Mouse (Mus musculus): Measurements from ENCODE around the gene AI661453. TPM values are rescaled to one million over a fixed set of nuclear protein-coding genes. Genes with fewer than 3 reads are reported as not detected.

AI661453 gene
- polyA plus RNA-seq, 1 experiment from 2014 or later: 0.05 TPM

DNA sequence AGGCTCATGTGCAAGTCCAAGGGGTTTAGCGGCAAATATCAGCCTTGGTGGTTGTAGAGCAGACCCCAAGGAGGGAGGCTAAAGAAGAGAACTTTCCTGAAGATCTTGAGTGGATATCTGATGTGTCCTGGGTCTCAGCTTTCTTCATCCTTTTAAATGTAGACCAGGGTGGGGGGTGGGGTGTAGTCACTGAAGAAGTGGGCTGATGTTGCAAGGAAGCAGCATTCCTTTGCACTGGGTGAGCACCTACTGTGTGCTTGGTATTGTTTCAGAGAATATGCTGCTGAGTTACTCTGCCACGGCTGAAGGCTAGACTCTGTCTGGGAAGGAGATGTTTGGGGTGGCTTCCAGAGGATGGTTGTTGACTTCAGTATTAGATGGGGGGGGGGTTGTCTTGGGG lies 69.2 kb downstream of the AI661453 start:
- Histone ChIP-seq H3K9me3 (ENCODE audit: control insufficient read depth, low read length) (no peaks in the 10 kb centered on the region), H3K27me3 (ENCODE audit: control insufficient read depth, insufficient read depth, low read length) (no peaks in the 10 kb centered on the region), H3K27ac (ENCODE audit: low read depth, low read length) (no peak overlapping the region), H3K9ac (ENCODE audit: low read length) (no peak overlapping the region), H3K4me3 (ENCODE audit: low read depth, low read length) (no peak overlapping the region), H3K4me1 (ENCODE audit: control insufficient read depth, insufficient read depth, low read length) (peaks cover 7% of the 10 kb centered on the region), H3K4me2 (ENCODE audit: low read depth) (peak overlapping the region; percentile 65; the same call in 1 of the 2 replicates), H3K36me3 (ENCODE audit: control insufficient read depth, insufficient read depth, low read length) (no peaks in the 10 kb centered on the region)
- no peak for DNase-seq (ENCODE audit: low spot score)
- ATAC-seq (ENCODE audit: insufficient read depth, low FRiP score, low TSS enrichment): no peak
- WGBS: 72% methylated on average over 2 of the region's 2 CpGs

DNA sequence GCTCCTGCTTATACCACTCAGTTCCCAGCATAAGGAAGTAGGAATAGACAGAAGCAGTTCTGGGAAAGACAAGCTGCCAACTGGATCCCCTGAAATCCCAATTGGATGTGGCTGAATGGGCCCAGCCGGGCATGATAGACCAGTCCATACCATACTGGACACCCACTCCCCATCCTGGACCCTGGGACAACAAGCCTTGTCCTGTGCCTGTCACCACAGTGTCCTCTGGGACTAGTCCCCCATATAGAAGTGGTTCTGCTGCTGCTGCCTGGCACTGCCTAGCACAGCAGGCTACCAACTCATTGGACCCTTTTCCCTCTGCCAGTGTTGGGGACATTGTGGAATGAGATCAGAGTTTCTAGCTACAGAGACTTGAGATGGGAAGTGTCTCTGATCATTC lies 69.6 kb downstream of the AI661453 start:
- H3K9me3 ChIP-seq (ENCODE audit: control insufficient read depth, low read length): no peaks in the 10 kb centered on the region
- no peak overlapping the region for H3K4me2 ChIP-seq (ENCODE audit: low read depth)
- H3K27me3 ChIP-seq (ENCODE audit: control insufficient read depth, insufficient read depth, low read length): no peaks in the 10 kb centered on the region
- no peaks in the 10 kb centered on the region for H3K36me3 ChIP-seq (ENCODE audit: control insufficient read depth, insufficient read depth, low read length)
- ATAC-seq (ENCODE audit: insufficient read depth, low FRiP score, low TSS enrichment) (no peak), DNase-seq (ENCODE audit: low spot score) (no peak)
- H3K9ac ChIP-seq (ENCODE audit: low read length): no peak overlapping the region
- WGBS: 88% methylated on average over 1 of the region's 1 CpGs
- no peak overlapping the region for H3K4me3 ChIP-seq (ENCODE audit: low read depth, low read length)
- no peak overlapping the region for H3K27ac ChIP-seq (ENCODE audit: low read depth, low read length)
- H3K4me1 ChIP-seq (ENCODE audit: control insufficient read depth, insufficient read depth, low read length): peaks cover 7% of the 10 kb centered on the region

DNA sequence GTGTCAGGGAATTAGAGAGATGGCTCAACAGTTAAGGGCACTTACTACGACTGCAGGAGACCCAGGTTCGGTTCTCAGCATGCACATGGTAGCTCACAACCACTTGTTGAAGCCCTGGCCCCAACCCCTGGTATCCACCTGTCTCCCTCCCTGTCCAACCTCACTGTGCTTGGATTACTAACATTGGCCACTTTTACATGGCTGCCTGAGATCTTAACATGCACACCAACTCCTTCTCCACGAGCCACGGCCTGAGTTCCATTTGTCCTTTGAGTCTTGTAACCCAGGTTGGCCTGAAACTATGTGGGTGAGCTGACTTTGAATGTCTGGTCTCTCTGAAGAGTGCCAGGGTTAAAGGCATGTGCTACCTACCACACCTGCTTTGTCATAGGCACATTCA lies 70.3 kb downstream of the AI661453 start:
- H3K4me1 ChIP-seq (ENCODE audit: control insufficient read depth, insufficient read depth, low read length): peaks cover 8% of the 10 kb centered on the region; the same call in 1 of the 2 replicates
- H3K27me3 ChIP-seq (ENCODE audit: control insufficient read depth, insufficient read depth, low read length): no peaks in the 10 kb centered on the region
- H3K9ac ChIP-seq (ENCODE audit: low read length): no peak overlapping the region
- H3K9me3 ChIP-seq (ENCODE audit: control insufficient read depth, low read length): no peaks in the 10 kb centered on the region
- DNase-seq (ENCODE audit: low spot score): no peak
- no peak overlapping the region for H3K27ac ChIP-seq (ENCODE audit: low read depth, low read length)
- no peak overlapping the region for H3K4me3 ChIP-seq (ENCODE audit: low read depth, low read length)
- no peak for ATAC-seq (ENCODE audit: insufficient read depth, low FRiP score, low TSS enrichment)
- no peaks in the 10 kb centered on the region for H3K36me3 ChIP-seq (ENCODE audit: control insufficient read depth, insufficient read depth, low read length)
- 88% methylated on average over 4 of the region's 4 CpGs for WGBS
- H3K4me2 ChIP-seq (ENCODE audit: low read depth): no peak overlapping the region

DNA sequence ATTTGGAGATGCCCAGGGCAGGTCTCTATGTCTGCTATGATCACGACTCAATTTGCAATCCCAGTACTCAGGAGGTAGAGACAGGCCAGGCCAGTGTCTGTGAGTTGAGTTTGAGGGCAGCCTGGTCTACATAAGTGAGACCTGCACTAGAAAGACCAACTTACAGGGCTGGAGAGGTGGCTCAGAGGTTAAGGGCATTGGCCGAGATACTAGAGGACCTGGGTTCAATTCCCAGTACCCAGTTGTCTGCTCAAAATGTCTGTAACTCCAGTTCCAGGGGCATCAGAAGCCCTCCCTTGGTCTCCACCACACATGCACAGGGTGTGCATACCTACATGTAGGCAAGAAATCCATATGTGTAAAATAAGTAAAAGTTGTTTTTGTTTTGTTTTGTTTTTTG lies 71.1 kb downstream of the AI661453 start:
- H3K4me2 ChIP-seq (ENCODE audit: low read depth): no peak overlapping the region
- WGBS: 89% methylated on average over 2 of the region's 2 CpGs
- ATAC-seq (ENCODE audit: insufficient read depth, low FRiP score, low TSS enrichment): no peak

DNA sequence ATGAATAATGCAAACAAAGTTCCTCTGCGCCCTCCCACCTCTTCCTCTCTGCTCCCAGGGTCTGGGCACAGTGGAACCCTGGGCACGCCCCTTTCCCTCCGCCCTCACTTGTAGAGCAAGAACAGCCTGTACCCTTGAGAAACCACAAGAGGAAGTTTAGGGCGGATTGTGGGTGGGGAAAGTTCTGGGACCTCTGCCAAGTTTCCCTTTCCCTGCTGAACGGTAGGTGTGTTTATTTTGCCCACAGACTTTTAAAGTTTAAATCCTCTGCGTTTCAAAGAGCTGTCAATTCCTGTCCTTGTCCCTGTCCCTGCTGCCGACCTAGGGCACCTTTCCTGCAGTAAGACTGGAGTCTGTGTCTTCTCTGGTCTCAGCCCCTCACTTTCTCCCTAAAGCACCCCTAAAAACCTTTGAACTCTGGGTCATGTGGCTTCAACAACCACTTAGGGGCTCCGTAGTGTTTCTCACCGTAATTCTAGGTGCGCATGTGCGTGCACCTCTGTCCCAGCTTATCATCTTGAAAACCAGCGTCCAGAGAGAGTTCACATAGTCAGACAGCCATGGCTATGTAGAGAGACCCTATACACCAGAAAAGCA lies 71.7 kb downstream of the AI661453 start:
- Histone ChIP-seq H3K4me3 (ENCODE audit: low read depth, low read length) (no peak overlapping the region), H3K27me3 (ENCODE audit: control insufficient read depth, insufficient read depth, low read length) (no peaks in the 10 kb centered on the region), H3K27ac (ENCODE audit: low read depth, low read length) (no peak overlapping the region), H3K4me2 (ENCODE audit: low read depth) (no peak overlapping the region), H3K9me3 (ENCODE audit: control insufficient read depth, low read length) (no peaks in the 10 kb centered on the region), H3K9ac (ENCODE audit: low read length) (no peak overlapping the region), H3K4me1 (ENCODE audit: control insufficient read depth, insufficient read depth, low read length) (peaks cover 9% of the 10 kb centered on the region; the same call in 1 of the 2 replicates), H3K36me3 (ENCODE audit: control insufficient read depth, insufficient read depth, low read length) (no peaks in the 10 kb centered on the region)
- 57% methylated on average over 12 of the region's 12 CpGs for WGBS
- ATAC-seq (ENCODE audit: insufficient read depth, low FRiP score, low TSS enrichment) (no peak), DNase-seq (ENCODE audit: low spot score) (peak; percentile 60)

More for the DNA sequence above, 71.1 kb downstream of the AI661453 start:
- Histone ChIP-seq H3K27me3 (ENCODE audit: control insufficient read depth, insufficient read depth, low read length) (no peaks in the 10 kb centered on the region), H3K4me3 (ENCODE audit: low read depth, low read length) (no peak overlapping the region), H3K9me3 (ENCODE audit: control insufficient read depth, low read length) (no peaks in the 10 kb centered on the region), H3K9ac (ENCODE audit: low read length) (no peak overlapping the region), H3K27ac (ENCODE audit: low read depth, low read length) (no peak overlapping the region), H3K36me3 (ENCODE audit: control insufficient read depth, insufficient read depth, low read length) (no peaks in the 10 kb centered on the region), H3K4me1 (ENCODE audit: control insufficient read depth, insufficient read depth, low read length) (peaks cover 9% of the 10 kb centered on the region; the same call in 1 of the 2 replicates)
- no peak for DNase-seq (ENCODE audit: low spot score)

DNA sequence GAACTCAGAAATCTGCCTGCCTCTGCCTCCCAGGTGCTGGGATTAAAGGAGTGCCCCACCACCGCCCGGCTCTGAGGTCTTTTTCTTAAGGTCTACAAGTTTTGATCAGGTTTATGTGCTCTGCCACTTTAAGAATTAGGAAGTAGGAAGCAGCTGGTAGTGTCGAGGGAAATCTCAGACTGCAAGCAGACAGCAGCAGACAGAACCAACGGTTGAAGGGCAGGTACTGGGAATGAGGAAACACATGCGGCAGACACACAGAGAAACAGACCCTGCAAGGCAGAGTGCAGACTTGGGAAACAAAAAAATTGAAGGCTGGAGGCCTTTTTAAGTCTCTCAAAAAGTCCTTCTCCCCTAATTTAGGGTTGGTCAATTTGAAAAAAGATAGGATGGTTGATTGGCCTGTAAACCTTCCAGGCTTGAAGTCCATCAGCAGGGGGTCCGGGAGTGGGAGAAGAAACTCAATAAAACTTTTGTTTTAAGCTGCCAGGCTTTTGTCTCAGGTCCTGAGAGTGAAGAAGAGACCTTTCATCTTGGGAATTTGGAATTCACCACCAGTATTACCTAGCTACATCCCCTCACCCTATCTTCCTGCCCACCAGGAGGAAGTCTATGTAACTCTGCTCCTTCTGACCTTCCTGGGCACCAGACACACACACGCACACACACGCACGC lies 72.8 kb downstream of the AI661453 start:
- H3K27me3 ChIP-seq (ENCODE audit: control insufficient read depth, insufficient read depth, low read length): no peaks in the 10 kb centered on the region
- peaks cover 9% of the 10 kb centered on the region; the same call in 1 of the 2 replicates for H3K4me1 ChIP-seq (ENCODE audit: control insufficient read depth, insufficient read depth, low read length)
- no peaks in the 10 kb centered on the region for H3K9me3 ChIP-seq (ENCODE audit: control insufficient read depth, low read length)
- H3K4me2 ChIP-seq (ENCODE audit: low read depth): no peak overlapping the region
- ATAC-seq (ENCODE audit: insufficient read depth, low FRiP score, low TSS enrichment): no peak
- 57% methylated on average over 9 of the region's 9 CpGs for WGBS
- no peak overlapping the region for H3K27ac ChIP-seq (ENCODE audit: low read depth, low read length)
- no peaks in the 10 kb centered on the region for H3K36me3 ChIP-seq (ENCODE audit: control insufficient read depth, insufficient read depth, low read length)
- no peak overlapping the region for H3K4me3 ChIP-seq (ENCODE audit: low read depth, low read length)
- no peak for DNase-seq (ENCODE audit: low spot score)
- no peak overlapping the region for H3K9ac ChIP-seq (ENCODE audit: low read length)

DNA sequence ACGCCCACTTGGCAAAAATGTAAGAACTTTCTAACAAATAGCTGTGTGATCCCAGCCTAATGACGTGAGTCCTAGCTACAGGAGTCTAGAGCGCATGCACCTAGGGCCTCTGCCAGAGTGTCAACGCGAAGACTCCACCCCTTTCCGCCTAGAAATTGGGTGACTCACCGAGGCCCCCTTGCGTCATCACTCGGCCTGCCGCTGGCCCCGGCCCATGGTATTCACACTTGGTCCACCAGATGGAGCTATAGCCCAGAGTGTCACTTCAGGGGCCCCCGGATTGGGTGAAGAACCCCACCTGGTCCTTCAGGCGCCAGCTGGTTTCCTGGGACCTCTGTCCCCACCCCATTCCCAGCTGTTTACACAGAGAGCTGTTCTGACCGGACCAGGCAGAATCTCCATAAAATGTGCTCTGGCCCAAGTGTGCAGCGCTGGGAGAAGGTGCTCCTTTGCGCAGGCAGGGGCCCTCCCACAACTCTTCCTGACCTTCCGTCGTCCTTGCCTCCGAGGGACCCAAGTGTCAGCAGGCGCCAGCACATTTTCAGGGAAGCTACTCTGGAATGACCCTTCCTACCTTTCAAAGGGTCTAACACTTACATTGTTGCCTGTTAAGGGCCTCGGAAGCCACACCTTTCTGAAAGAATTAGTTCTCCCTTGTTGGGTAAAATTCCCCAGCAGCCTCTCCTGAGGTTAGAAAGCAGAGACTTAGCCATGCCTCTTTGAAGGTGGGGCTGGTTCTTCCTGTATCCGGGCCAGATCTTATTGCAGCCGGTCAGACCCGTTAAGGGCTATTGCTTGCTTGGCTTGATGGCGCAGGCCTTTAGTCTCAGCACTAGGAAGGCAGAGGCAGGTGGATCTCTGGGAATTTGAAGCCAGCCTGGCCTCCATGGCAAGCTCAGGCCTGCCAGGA lies 75.0 kb downstream of the AI661453 start:
- no peaks in the 10 kb centered on the region for H3K9me3 ChIP-seq (ENCODE audit: control insufficient read depth, low read length)
- H3K4me1 ChIP-seq (ENCODE audit: control insufficient read depth, insufficient read depth, low read length): peaks cover 6% of the 10 kb centered on the region; the same call in 1 of the 2 replicates
- peak; percentile 86 for ATAC-seq (ENCODE audit: insufficient read depth, low FRiP score, low TSS enrichment)
- no peaks in the 10 kb centered on the region for H3K36me3 ChIP-seq (ENCODE audit: control insufficient read depth, insufficient read depth, low read length)
- no peak overlapping the region for H3K9ac ChIP-seq (ENCODE audit: low read length)
- no peak overlapping the region for H3K27ac ChIP-seq (ENCODE audit: low read depth, low read length)
- WGBS: 18% methylated on average over 25 of the region's 25 CpGs
- H3K4me3 ChIP-seq (ENCODE audit: low read depth, low read length): 0 out of 2 replicates have a peak overlapping the region, but pooled peaks have one; percentile 1
- H3K27me3 ChIP-seq (ENCODE audit: control insufficient read depth, insufficient read depth, low read length): no peaks in the 10 kb centered on the region
- peak overlapping the region; percentile 26 for H3K4me2 ChIP-seq (ENCODE audit: low read depth)
- peak; percentile 94 for DNase-seq (ENCODE audit: low spot score)

DNA sequence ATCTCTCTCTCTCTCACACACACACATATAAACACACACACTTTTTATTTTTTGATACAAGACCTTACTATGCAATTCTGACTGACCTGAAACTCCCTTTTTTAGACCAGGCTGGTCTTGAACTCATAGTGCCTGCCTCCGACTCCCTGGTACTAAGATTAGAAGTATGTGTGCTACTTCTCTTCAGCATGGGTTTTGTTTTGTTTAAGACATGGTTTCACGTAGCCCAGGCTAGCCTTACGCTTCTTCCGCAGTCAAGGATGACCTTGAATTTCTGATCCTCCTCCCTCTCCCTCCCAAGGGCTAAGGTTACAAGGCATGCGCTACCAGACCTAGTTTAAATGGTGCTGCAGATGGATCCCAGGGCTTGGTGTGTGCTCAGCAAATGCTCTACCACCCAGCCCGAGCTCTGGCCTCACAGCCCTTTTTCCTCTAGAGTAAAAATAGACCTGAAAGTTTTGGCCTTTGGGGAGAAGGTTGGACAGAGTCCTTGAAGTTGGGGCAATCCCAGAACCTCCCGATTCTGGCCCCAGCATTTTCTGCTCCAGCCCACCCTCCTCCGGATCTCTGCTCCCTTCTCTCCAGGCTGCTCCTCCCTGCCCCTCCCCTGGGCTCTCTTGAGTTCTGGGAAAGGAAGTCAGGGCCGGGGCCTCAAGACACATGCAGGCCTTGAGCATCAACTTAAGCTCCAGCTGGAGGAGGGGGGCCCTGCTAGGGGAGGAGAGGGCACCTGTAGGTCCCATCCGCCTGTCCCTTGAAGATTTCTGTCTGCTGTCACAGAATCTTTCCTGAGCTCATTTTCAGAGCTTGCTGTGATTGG lies 76.8 kb downstream of the AI661453 start:
- Histone ChIP-seq H3K27ac (ENCODE audit: low read depth, low read length) (no peak overlapping the region), H3K4me2 (ENCODE audit: low read depth) (no peak overlapping the region)

More for the DNA sequence above, 76.8 kb downstream of the AI661453 start:
- DNase-seq (ENCODE audit: low spot score) (no peak), ATAC-seq (ENCODE audit: insufficient read depth, low FRiP score, low TSS enrichment) (no peak)
- Histone ChIP-seq H3K36me3 (ENCODE audit: control insufficient read depth, insufficient read depth, low read length) (no peaks in the 10 kb centered on the region), H3K27me3 (ENCODE audit: control insufficient read depth, insufficient read depth, low read length) (no peaks in the 10 kb centered on the region), H3K9ac (ENCODE audit: low read length) (no peak overlapping the region), H3K9me3 (ENCODE audit: control insufficient read depth, low read length) (no peaks in the 10 kb centered on the region), H3K4me1 (ENCODE audit: control insufficient read depth, insufficient read depth, low read length) (peaks cover 10% of the 10 kb centered on the region; the same call in 1 of the 2 replicates), H3K4me3 (ENCODE audit: low read depth, low read length) (no peak overlapping the region)
- WGBS: 81% methylated on average over 10 of the region's 10 CpGs
